Mouse (Mus musculus) testis, adult 2 months (tissue): ENCODE results near the gene Olfr20.

ENCODE experiments used
- CTCF ChIP-seq: fragments of 200-500 bp; IDR thresholded peaks from 2 replicates; pipeline ENCODE4 v1.5.1; 2012; ENCODE audit warnings: low read depth, mild to moderate bottlenecking, inconsistent platforms, low read length, moderate library complexity; ENCODE audit not compliant: control insufficient read depth, insufficient read depth, insufficient replicate concordance
- POLR2A ChIP-seq: fragments of 200-500 bp; IDR thresholded peaks from 2 replicates; pipeline ENCODE4 v1.6.1; 2012; ENCODE audit warnings: low read depth, mild to moderate bottlenecking, inconsistent platforms, low read length, moderate library complexity; ENCODE audit not compliant: control insufficient read depth

- TF ChIP-seq POLR2A (no peak), CTCF (no peak)
Observed at GRCm38 (mm10) chr11:73303123-73303522, 47.5 kb upstream of the Olfr20 start.
